8 mouse cellular contexts compared by ENCODE assay signal in genomic region chr4:134494780-134495545, GRCm38 (mm10). TPM values are rescaled to one million over a fixed set of nuclear protein-coding genes. Genes with fewer than 3 reads are reported as not detected.
A peak's percentile ranks its signal among the peaks of the same experiment; 100 is the strongest.
DNase-seq lines count a peak whose midpoint lies in the region; ATAC-seq and TF ChIP-seq lines count a peak whose summit lies in the region.
"Had no signal": no experiment of that assay in that cellular context is flagged by ENCODE, and none has a peak within 500 bp of the region (broad histone marks: within the 10 kb centered on the region; RNA-seq: fewer than 3 reads in every experiment).

No protein-coding gene starts in this region.

- TF ChIP-seq CTCF in left cerebral cortex, adult 2 months (IDR thresholded peaks at IDR 0.05), result no peak

- no peaks in the 10 kb centered on the region for H3K36me3 ChIP-seq in liver, embryonic 11.5 days (ENCODE audit: control insufficient read depth, insufficient read depth, low read length)
- H3K36me3 ChIP-seq: embryonic facial prominence, embryonic 12.5 days had no signal

- ATAC-seq in common myeloid progenitor, adult 5-6 weeks (replicated peaks; ENCODE audit: low read depth, poor library complexity, severe bottlenecking), result peak; percentile 53
- ATAC-seq in liver, embryonic 11.5 days (replicated peaks; ENCODE audit: low FRiP score), result peak; percentile 43; the same call in 1 of the 2 replicates

- H3K9me3 ChIP-seq in liver, embryonic 11.5 days (ENCODE audit: control insufficient read depth, low read length), result no peaks in the 10 kb centered on the region; the same call in 1 of the 2 replicates
- H3K9me3 ChIP-seq: embryonic facial prominence, embryonic 12.5 days had no signal

- WGBS in liver, embryonic 11.5 days, result 39% methylated on average over 16 of the region's 16 CpGs

- H3K4me2 ChIP-seq in liver, embryonic 11.5 days, result peak overlapping the region; percentile 39
- H3K4me2 ChIP-seq: embryonic facial prominence, embryonic 12.5 days had no signal

- H3K27me3 ChIP-seq in liver, embryonic 11.5 days (replicated peaks; ENCODE audit: control insufficient read depth, insufficient read depth, low read length), result no peaks in the 10 kb centered on the region
- H3K27me3 ChIP-seq: embryonic facial prominence, embryonic 12.5 days had no signal

- intact Hi-C loops in left cerebral cortex, adult 2 months (cut with DNase I), result no loop called here

- H3K4me3 ChIP-seq in left cerebral cortex, adult 2 months, result no peak overlapping the region
- H3K4me3 ChIP-seq in liver, embryonic 11.5 days (ENCODE audit: low read depth, low read length), result no peak overlapping the region
- H3K4me3 ChIP-seq: embryonic facial prominence, embryonic 12.5 days had no signal

- no peak for DNase-seq in left cerebral cortex, adult 2 months (ENCODE audit: extremely low spot score in 1 of 2, low spot score in 2 of 2)
- no peak for DNase-seq in left cerebral cortex, adult 18-20 months (ENCODE audit: low spot score in 2 of 2)
- DNase-seq in liver, embryonic 11.5 days (ENCODE audit: low spot score), result no peak
- peak; percentile 85 to 91 for DNase-seq in natural killer cell, adult 2 months (ENCODE audit: low spot score in 2 of 2)
- no peak for DNase-seq in frontal cortex, postnatal 10 days (ENCODE audit: low spot score in 2 of 2)
- DNase-seq in frontal cortex, postnatal 25 days (ENCODE audit: low spot score in 2 of 2), result no peak

- H3K27ac ChIP-seq in left cerebral cortex, adult 2 months, result peak overlapping the region; percentile 98
- peak overlapping the region; percentile 55; the same call in 1 of the 2 replicates for H3K27ac ChIP-seq in liver, embryonic 11.5 days (ENCODE audit: low read depth, low read length)
- H3K27ac ChIP-seq: embryonic facial prominence, embryonic 12.5 days had no signal

- H3K4me1 ChIP-seq in liver, embryonic 11.5 days (replicated peaks; ENCODE audit: control insufficient read depth, insufficient read depth, low read length), result peaks cover 45% of the 10 kb centered on the region

- no peak overlapping the region for H3K9ac ChIP-seq in liver, embryonic 11.5 days (ENCODE audit: low read depth, low read length)
- H3K9ac ChIP-seq: embryonic facial prominence, embryonic 12.5 days had no signal

RNA-seq across cellular contexts. Expression of gene Paqr7, which starts 1.5 kb away (rescaled TPM):
- 10 to 100 TPM; 69.3 to 77.9 TPM for total RNA-seq in left cerebral cortex, adult 2 months (2021)
- 10 to 100 TPM; 63.5 to 70.1 TPM for total RNA-seq in left cerebral cortex, adult 18-20 months (2021)
- 10.6 and 12.6 TPM in 2 replicates for total RNA-seq in common myeloid progenitor, adult 5-6 weeks (2017)
- 2.5 and 3.0 TPM in 2 replicates for polyA plus RNA-seq in liver, embryonic 11.5 days (2014; fragmentation: Nextera tagmentation; extraction: Ambion mirVana)

RNA-seq across cellular contexts. Expression of gene Aunip, which starts 15.8 kb away (rescaled TPM):
- total RNA-seq in left cerebral cortex, adult 2 months (2021), result under 1 TPM; 0.54 to 0.63 TPM
- total RNA-seq in left cerebral cortex, adult 18-20 months (2021), result under 1 TPM in 1 of 2 experiments, not detected in 1; 0.54 TPM
- total RNA-seq in common myeloid progenitor, adult 5-6 weeks (2017), result 32.6 and 37.0 TPM in 2 replicates
- 15.9 and 18.5 TPM in 2 replicates for polyA plus RNA-seq in liver, embryonic 11.5 days (2014; fragmentation: Nextera tagmentation; extraction: Ambion mirVana)

RNA-seq across cellular contexts. Expression of gene Stmn1, which starts 26.8 kb away (rescaled TPM):
- total RNA-seq in left cerebral cortex, adult 2 months (2021), result 1,000 to 10,000 TPM in 1 of 2 experiments, 100 to 1,000 TPM in 1; 990 to 1,034 TPM
- total RNA-seq in left cerebral cortex, adult 18-20 months (2021), result 1,000 to 10,000 TPM; 1,034 to 1,073 TPM
- 1,614 and 1,654 TPM in 2 replicates for total RNA-seq in common myeloid progenitor, adult 5-6 weeks (2017)
- 896 and 908 TPM in 2 replicates for polyA plus RNA-seq in liver, embryonic 11.5 days (2014; fragmentation: Nextera tagmentation; extraction: Ambion mirVana)

RNA-seq across cellular contexts. Expression of gene Mtfr1l, which starts 40.2 kb away (rescaled TPM):
- 10 to 100 TPM; 60.6 to 66.1 TPM for total RNA-seq in left cerebral cortex, adult 2 months (2021)
- 10 to 100 TPM; 65.3 to 66.0 TPM for total RNA-seq in left cerebral cortex, adult 18-20 months (2021)
- 46.2 and 52.7 TPM in 2 replicates for total RNA-seq in common myeloid progenitor, adult 5-6 weeks (2017)
- 107 and 114 TPM in 2 replicates for polyA plus RNA-seq in liver, embryonic 11.5 days (2014; fragmentation: Nextera tagmentation; extraction: Ambion mirVana)

RNA-seq across cellular contexts. Expression of gene Selenon, which starts 57.0 kb away (rescaled TPM):
- total RNA-seq in left cerebral cortex, adult 2 months (2021), result 10 to 100 TPM; 22.2 to 23.2 TPM
- total RNA-seq in left cerebral cortex, adult 18-20 months (2021), result 10 to 100 TPM; 23.1 to 25.7 TPM
- total RNA-seq in common myeloid progenitor, adult 5-6 weeks (2017), result 6.5 and 9.7 TPM in 2 replicates
- polyA plus RNA-seq in liver, embryonic 11.5 days (2014; fragmentation: Nextera tagmentation; extraction: Ambion mirVana), result 12.4 and 13.1 TPM in 2 replicates

Comparison
In these comparisons a context has a peak if more than half of its experiments do, and no peak if none do; other contexts are left out.
1. DNase-seq: peak in natural killer cell, adult 2 months (2 of 2); none in left cerebral cortex, adult 2 months (0 of 2), left cerebral cortex, adult 18-20 months (0 of 2), liver, embryonic 11.5 days (single experiment), frontal cortex, postnatal 10 days (0 of 2) and frontal cortex, postnatal 25 days (0 of 2).
2. RNA of gene Aunip, which starts 15.8 kb away (total RNA-seq): 32.6 to 37.0 TPM in common myeloid progenitor, adult 5-6 weeks; 0.54 to 0.63 TPM in left cerebral cortex, adult 2 months and 0.54 TPM in left cerebral cortex, adult 18-20 months; every median in the first group is over 10 times any median in the second.